Mouse (Mus musculus): Measurements from ENCODE around the gene En1. TPM values are rescaled to one million over a fixed set of nuclear protein-coding genes. Genes with fewer than 3 reads are reported as not detected.

En1 gene
- total RNA-seq, 1 experiment = 1.2 TPM

DNA sequence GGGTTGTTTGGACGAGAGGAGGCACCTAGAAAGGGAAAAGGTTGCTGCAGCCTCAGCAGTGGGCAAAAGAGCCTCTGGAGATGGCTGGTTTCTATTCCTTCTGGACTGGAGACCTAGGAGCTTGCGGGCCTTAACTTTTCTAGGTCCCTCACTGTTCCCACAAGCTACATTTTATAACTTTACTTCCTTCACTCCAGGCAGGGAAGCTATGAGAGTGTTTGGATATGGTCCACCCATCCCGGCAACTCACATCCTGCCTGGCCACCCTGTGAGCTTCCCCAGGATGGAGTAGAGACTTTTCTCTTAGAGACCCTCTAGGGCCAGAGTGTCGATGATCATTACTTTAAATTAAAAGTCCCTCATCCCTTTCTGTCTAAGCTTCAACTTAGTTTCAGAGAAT is 13.3 kb downstream of the En1 start:
- H3K4me3 ChIP-seq (ENCODE audit: insufficient read depth in 1 of 2, low read depth in 1 of 2, low read length in 2 of 2, poor library complexity in 1 of 2, severe bottlenecking in 1 of 2) = no peak overlapping the region
- no peak overlapping the region for H3K9ac ChIP-seq (ENCODE audit: insufficient read depth, low read depth, low read length, poor library complexity, severe bottlenecking)
- TF ChIP-seq MAFK (IDR thresholded peaks at IDR 0.05; ENCODE audit: insufficient read depth, low read depth, low read length) = no peak
- TF ChIP-seq ZC3H11A (IDR thresholded peaks at IDR 0.05; ENCODE audit: borderline replicate concordance, low read depth, low read length) = no peak
- TF ChIP-seq ZNF384 (IDR thresholded peaks at IDR 0.05; ENCODE audit: low read depth, low read length) = no peak
- TF ChIP-seq CHD2 (IDR thresholded peaks at IDR 0.05; ENCODE audit: low read depth, low read length) = no peak
- no peak for TF ChIP-seq HCFC1 (IDR thresholded peaks at IDR 0.05; ENCODE audit: borderline replicate concordance, insufficient read depth, low read length)
- no peaks in the 10 kb centered on the region for H3K9me3 ChIP-seq (ENCODE audit: control insufficient read depth, insufficient read depth, low read depth, low read length)
- H3K27ac ChIP-seq (ENCODE audit: insufficient read depth, low read depth, low read length, poor library complexity, severe bottlenecking) = no peak overlapping the region
- in situ Hi-C loops (cut with MboI; ENCODE audit: low sequenced_read_pairs in 2 of 2, unreplicated experiment in 2 of 2) = no loop called here
- peaks cover 3 to 8% of the 10 kb centered on the region in 2 experiments; a peak in 1 of 4 replicates for H3K4me1 ChIP-seq (ENCODE audit: control insufficient read depth in 2 of 2, insufficient read depth in 2 of 2, low read length in 2 of 2, poor library complexity in 1 of 2)
- DNase-seq (ENCODE audit: low read depth, low spot score) = no peak
- no peaks in the 10 kb centered on the region for H3K36me3 ChIP-seq (ENCODE audit: control insufficient read depth, insufficient read depth, low read length, poor library complexity, severe bottlenecking)

DNA sequence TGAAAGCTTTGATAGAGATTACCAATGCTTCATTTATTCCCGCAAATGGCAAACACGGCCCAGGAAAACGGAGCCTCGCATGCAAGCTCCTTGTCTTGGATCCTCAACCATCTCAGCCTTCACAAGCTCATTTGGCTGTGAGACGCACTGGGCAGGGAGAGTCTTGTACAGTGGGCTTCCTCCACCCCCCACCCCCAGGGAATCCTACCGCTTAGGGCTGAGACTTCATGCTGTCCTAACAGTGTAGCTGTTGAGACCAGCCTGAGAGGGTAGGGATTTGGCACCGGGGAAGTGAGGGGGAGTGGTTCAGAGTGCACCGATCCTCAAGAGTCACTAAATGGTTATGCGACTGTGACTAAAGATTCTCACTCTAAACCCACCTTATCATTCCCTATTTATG is 13.7 kb downstream of the En1 start:
- Histone ChIP-seq H3K9me3 (ENCODE audit: control insufficient read depth, insufficient read depth, low read depth, low read length) (no peaks in the 10 kb centered on the region), H3K9ac (ENCODE audit: insufficient read depth, low read depth, low read length, poor library complexity, severe bottlenecking) (no peak overlapping the region), H3K36me3 (ENCODE audit: control insufficient read depth, insufficient read depth, low read length, poor library complexity, severe bottlenecking) (no peaks in the 10 kb centered on the region), H3K4me3 (ENCODE audit: insufficient read depth in 1 of 2, low read depth in 1 of 2, low read length in 2 of 2, poor library complexity in 1 of 2, severe bottlenecking in 1 of 2) (no peak overlapping the region), H3K4me1 (ENCODE audit: control insufficient read depth in 2 of 2, insufficient read depth in 2 of 2, low read length in 2 of 2, poor library complexity in 1 of 2) (peaks cover 3 to 8% of the 10 kb centered on the region in 2 experiments; a peak in 1 of 4 replicates), H3K27ac (ENCODE audit: insufficient read depth, low read depth, low read length, poor library complexity, severe bottlenecking) (no peak overlapping the region)
- in situ Hi-C loops (cut with MboI; ENCODE audit: low sequenced_read_pairs in 2 of 2, unreplicated experiment in 2 of 2) = no loop called here
- DNase-seq (ENCODE audit: low read depth, low spot score) = no peak
- TF ChIP-seq ZC3H11A (IDR thresholded peaks at IDR 0.05; ENCODE audit: borderline replicate concordance, low read depth, low read length) (no peak), ZNF384 (IDR thresholded peaks at IDR 0.05; ENCODE audit: low read depth, low read length) (no peak), HCFC1 (IDR thresholded peaks at IDR 0.05; ENCODE audit: borderline replicate concordance, insufficient read depth, low read length) (no peak), CHD2 (IDR thresholded peaks at IDR 0.05; ENCODE audit: low read depth, low read length) (no peak), MAFK (IDR thresholded peaks at IDR 0.05; ENCODE audit: insufficient read depth, low read depth, low read length) (no peak)

DNA sequence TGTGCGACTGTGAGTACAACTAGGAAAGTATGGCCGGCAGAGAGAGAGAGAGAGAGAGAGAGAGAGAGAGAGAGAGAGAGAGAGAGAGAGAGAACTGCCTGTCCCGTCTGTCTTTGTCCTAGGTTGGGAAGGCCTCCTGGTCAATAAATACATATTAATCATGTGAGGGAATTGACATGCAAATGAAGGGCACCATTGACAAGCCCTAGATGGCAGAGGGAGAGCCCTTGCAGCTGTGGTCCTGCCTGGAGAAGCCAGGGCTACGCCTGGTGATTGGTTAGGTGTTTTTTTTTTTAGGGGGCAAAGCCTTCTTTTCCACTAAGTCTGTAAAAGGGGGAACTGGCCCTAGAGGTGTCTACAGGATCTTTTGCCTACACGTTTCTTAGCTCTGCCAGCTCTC is 19.2 kb downstream of the En1 start:
- Histone ChIP-seq H3K27ac (ENCODE audit: insufficient read depth, low read depth, low read length, poor library complexity, severe bottlenecking) (no peak overlapping the region), H3K9me3 (ENCODE audit: control insufficient read depth, insufficient read depth, low read depth, low read length) (no peaks in the 10 kb centered on the region), H3K4me1 (ENCODE audit: control insufficient read depth in 2 of 2, insufficient read depth in 2 of 2, low read length in 2 of 2, poor library complexity in 1 of 2) (no peaks in the 10 kb centered on the region), H3K36me3 (ENCODE audit: control insufficient read depth, insufficient read depth, low read length, poor library complexity, severe bottlenecking) (no peaks in the 10 kb centered on the region), H3K4me3 (ENCODE audit: insufficient read depth in 1 of 2, low read depth in 1 of 2, low read length in 2 of 2, poor library complexity in 1 of 2, severe bottlenecking in 1 of 2) (no peak overlapping the region), H3K9ac (ENCODE audit: insufficient read depth, low read depth, low read length, poor library complexity, severe bottlenecking) (no peak overlapping the region)
- DNase-seq (ENCODE audit: low read depth, low spot score) = no peak
- TF ChIP-seq CHD2 (IDR thresholded peaks at IDR 0.05; ENCODE audit: low read depth, low read length) (no peak), HCFC1 (IDR thresholded peaks at IDR 0.05; ENCODE audit: borderline replicate concordance, insufficient read depth, low read length) (no peak), ZNF384 (IDR thresholded peaks at IDR 0.05; ENCODE audit: low read depth, low read length) (no peak), MAFK (IDR thresholded peaks at IDR 0.05; ENCODE audit: insufficient read depth, low read depth, low read length) (no peak), ZC3H11A (IDR thresholded peaks at IDR 0.05; ENCODE audit: borderline replicate concordance, low read depth, low read length) (no peak)
- in situ Hi-C loops (cut with MboI; ENCODE audit: low sequenced_read_pairs in 2 of 2, unreplicated experiment in 2 of 2) = no loop called here

DNA sequence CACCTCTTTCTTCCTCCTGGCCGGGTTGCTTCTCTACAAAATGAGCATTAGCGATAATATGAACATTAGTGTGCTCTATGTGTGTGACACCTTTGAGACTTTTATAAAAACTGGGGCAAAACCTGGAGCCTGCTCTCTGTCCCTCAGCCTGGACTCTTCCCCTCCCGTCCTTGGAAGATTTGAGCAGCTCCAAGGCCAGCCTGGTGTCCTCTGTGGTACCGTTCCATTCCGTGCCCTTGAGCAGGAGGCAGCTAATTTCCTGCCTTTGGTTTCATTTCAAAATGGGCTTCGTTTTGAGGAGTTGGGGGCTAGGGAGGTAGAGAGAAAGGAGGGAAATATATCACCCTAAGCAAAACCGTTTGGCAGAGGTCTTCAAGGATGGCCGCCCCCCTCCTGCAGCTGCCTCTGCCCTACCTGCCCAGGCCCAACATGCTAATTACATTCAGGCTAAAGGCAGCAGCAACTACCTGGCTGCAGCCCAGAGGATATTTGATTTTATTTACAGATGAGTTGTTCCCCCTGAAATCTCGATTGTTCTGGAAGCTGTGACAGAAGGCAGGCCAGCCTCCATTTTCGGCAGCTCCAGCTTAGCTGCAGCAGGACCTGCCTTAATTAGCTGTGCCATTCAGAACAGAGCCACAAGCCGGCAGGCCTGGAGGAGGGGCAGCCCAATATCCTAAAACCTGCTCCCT is 24.9 kb downstream of the En1 start:
- Histone ChIP-seq H3K36me3 (ENCODE audit: control insufficient read depth, insufficient read depth, low read length, poor library complexity, severe bottlenecking) (no peaks in the 10 kb centered on the region), H3K9me3 (ENCODE audit: control insufficient read depth, insufficient read depth, low read depth, low read length) (no peaks in the 10 kb centered on the region), H3K9ac (ENCODE audit: insufficient read depth, low read depth, low read length, poor library complexity, severe bottlenecking) (no peak overlapping the region), H3K27ac (ENCODE audit: insufficient read depth, low read depth, low read length, poor library complexity, severe bottlenecking) (no peak overlapping the region), H3K4me1 (ENCODE audit: control insufficient read depth in 2 of 2, insufficient read depth in 2 of 2, low read length in 2 of 2, poor library complexity in 1 of 2) (no peaks in the 10 kb centered on the region), H3K4me3 (ENCODE audit: insufficient read depth in 1 of 2, low read depth in 1 of 2, low read length in 2 of 2, poor library complexity in 1 of 2, severe bottlenecking in 1 of 2) (no peak overlapping the region)
- no peak for DNase-seq (ENCODE audit: low read depth, low spot score)
- in situ Hi-C loops (cut with MboI; ENCODE audit: low sequenced_read_pairs in 2 of 2, unreplicated experiment in 2 of 2) = no loop called here
- TF ChIP-seq ZC3H11A (IDR thresholded peaks at IDR 0.05; ENCODE audit: borderline replicate concordance, low read depth, low read length) (no peak), MAFK (IDR thresholded peaks at IDR 0.05; ENCODE audit: insufficient read depth, low read depth, low read length) (no peak), HCFC1 (IDR thresholded peaks at IDR 0.05; ENCODE audit: borderline replicate concordance, insufficient read depth, low read length) (no peak), ZNF384 (IDR thresholded peaks at IDR 0.05; ENCODE audit: low read depth, low read length) (no peak), CHD2 (IDR thresholded peaks at IDR 0.05; ENCODE audit: low read depth, low read length) (no peak)
